In the genomic region with DNA sequence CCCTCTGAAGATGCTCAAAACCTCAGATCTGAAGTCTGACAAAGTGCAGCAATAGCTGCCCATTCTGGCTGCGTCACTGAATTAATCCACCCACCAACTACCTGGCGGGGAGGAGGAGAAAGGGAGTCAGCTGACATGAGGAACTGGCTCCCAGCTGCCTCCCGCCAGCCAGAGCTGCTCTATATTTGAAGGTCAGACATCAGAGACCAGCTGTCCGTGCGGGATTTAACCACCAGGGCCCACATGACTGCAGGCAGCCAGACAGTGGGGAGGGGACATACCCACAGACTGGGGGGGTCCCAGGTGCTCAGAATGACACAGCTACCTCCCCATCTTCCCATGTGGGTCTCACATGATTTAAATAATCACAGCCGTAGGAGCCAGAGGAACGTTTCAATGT, we compare ENCODE assay signal across 20 mouse cellular contexts.
DNase-seq lines count a peak whose midpoint lies in the region; ATAC-seq and TF ChIP-seq lines count a peak whose summit lies in the region.
"Had no signal": no experiment of that assay in that cellular context is flagged by ENCODE, and none has a peak within 500 bp of the region (broad histone marks: within the 10 kb centered on the region; RNA-seq: fewer than 3 reads in every experiment).

No protein-coding gene starts in this region.

- H3K4me1 ChIP-seq in hindbrain, postnatal 0 days (ENCODE audit: insufficient read depth, low read length) = no peaks in the 10 kb centered on the region
- H3K4me1 ChIP-seq in hindbrain, embryonic 12.5 days = peaks cover 5% of the 10 kb centered on the region; the same call in 1 of the 2 replicates
- no peaks in the 10 kb centered on the region for H3K4me1 ChIP-seq in midbrain, embryonic 16.5 days (ENCODE audit: control insufficient read depth, insufficient read depth, low read length)
- peaks cover 8% of the 10 kb centered on the region for H3K4me1 ChIP-seq in midbrain, embryonic 15.5 days
- H3K4me1 ChIP-seq in forebrain, postnatal 0 days (ENCODE audit: insufficient read depth) = no peaks in the 10 kb centered on the region
- H3K4me1 ChIP-seq: embryonic facial prominence, embryonic 12.5 days; forebrain, embryonic 12.5 days; hindbrain, embryonic 15.5 days; intestine, embryonic 15.5 days; stomach, embryonic 15.5 days had no signal

- H3K36me3 ChIP-seq in hindbrain, postnatal 0 days (ENCODE audit: insufficient read depth, low read length) = no peaks in the 10 kb centered on the region
- H3K36me3 ChIP-seq in hindbrain, embryonic 12.5 days = no peaks in the 10 kb centered on the region
- H3K36me3 ChIP-seq in midbrain, embryonic 16.5 days (ENCODE audit: control insufficient read depth, insufficient read depth, low read length) = no peaks in the 10 kb centered on the region
- H3K36me3 ChIP-seq in midbrain, embryonic 15.5 days (replicated peaks) = no peaks in the 10 kb centered on the region
- H3K36me3 ChIP-seq in forebrain, postnatal 0 days (ENCODE audit: insufficient read depth) = no peaks in the 10 kb centered on the region
- H3K36me3 ChIP-seq: embryonic facial prominence, embryonic 12.5 days; forebrain, embryonic 12.5 days; heart, embryonic 10.5 days; hindbrain, embryonic 15.5 days; intestine, embryonic 15.5 days; stomach, embryonic 15.5 days had no signal

- no peak overlapping the region for H3K9ac ChIP-seq in hindbrain, postnatal 0 days (replicated peaks; ENCODE audit: low read length)
- no peak overlapping the region for H3K9ac ChIP-seq in hindbrain, embryonic 12.5 days
- no peak overlapping the region for H3K9ac ChIP-seq in midbrain, embryonic 16.5 days (ENCODE audit: low read depth, low read length)
- H3K9ac ChIP-seq in midbrain, embryonic 15.5 days = no peak overlapping the region
- no peak overlapping the region for H3K9ac ChIP-seq in forebrain, postnatal 0 days
- H3K9ac ChIP-seq: embryonic facial prominence, embryonic 12.5 days; forebrain, embryonic 12.5 days; hindbrain, embryonic 15.5 days; intestine, embryonic 15.5 days; stomach, embryonic 15.5 days had no signal

- no peak overlapping the region for H3K4me3 ChIP-seq in hindbrain, postnatal 0 days (ENCODE audit: low read length)
- H3K4me3 ChIP-seq in hindbrain, embryonic 12.5 days = no peak overlapping the region
- H3K4me3 ChIP-seq in midbrain, embryonic 16.5 days (ENCODE audit: low read depth, low read length) = no peak overlapping the region
- H3K4me3 ChIP-seq in midbrain, embryonic 15.5 days = no peak overlapping the region
- H3K4me3 ChIP-seq in forebrain, postnatal 0 days (ENCODE audit: low read depth, low read length) = no peak overlapping the region
- H3K4me3 ChIP-seq: embryonic facial prominence, embryonic 12.5 days; forebrain, embryonic 12.5 days; heart, embryonic 10.5 days; hindbrain, embryonic 15.5 days; intestine, embryonic 15.5 days; stomach, embryonic 15.5 days had no signal

- ATAC-seq in hindbrain, postnatal 0 days = no peak
- no peak for ATAC-seq in hindbrain, embryonic 12.5 days (ENCODE audit: low FRiP score)
- 0 out of 2 replicates have a peak, but pooled peaks have one; percentile 28 for ATAC-seq in midbrain, embryonic 16.5 days
- no peak for ATAC-seq in midbrain, embryonic 15.5 days (replicated peaks)
- no peak for ATAC-seq in forebrain, postnatal 0 days
- ATAC-seq: intestine, embryonic 15.5 days had no signal

- H3K27ac ChIP-seq in hindbrain, postnatal 0 days = no peak overlapping the region
- no peak overlapping the region for H3K27ac ChIP-seq in hindbrain, embryonic 12.5 days
- H3K27ac ChIP-seq in midbrain, embryonic 16.5 days (ENCODE audit: low read length) = no peak overlapping the region
- H3K27ac ChIP-seq in midbrain, embryonic 15.5 days = no peak overlapping the region
- no peak overlapping the region for H3K27ac ChIP-seq in forebrain, postnatal 0 days (ENCODE audit: low read depth, low read length)
- H3K27ac ChIP-seq: embryonic facial prominence, embryonic 12.5 days; forebrain, embryonic 12.5 days; heart, embryonic 10.5 days; hindbrain, embryonic 15.5 days; intestine, embryonic 15.5 days; stomach, embryonic 15.5 days had no signal

- H3K4me2 ChIP-seq in hindbrain, postnatal 0 days (ENCODE audit: low read depth, low read length) = no peak overlapping the region
- H3K4me2 ChIP-seq in hindbrain, embryonic 12.5 days (replicated peaks) = no peak overlapping the region
- H3K4me2 ChIP-seq in midbrain, embryonic 16.5 days (ENCODE audit: low read length) = no peak overlapping the region
- no peak overlapping the region for H3K4me2 ChIP-seq in midbrain, embryonic 15.5 days
- H3K4me2 ChIP-seq in forebrain, postnatal 0 days (ENCODE audit: low read depth) = no peak overlapping the region
- H3K4me2 ChIP-seq: embryonic facial prominence, embryonic 12.5 days; forebrain, embryonic 12.5 days; hindbrain, embryonic 15.5 days; intestine, embryonic 15.5 days; stomach, embryonic 15.5 days had no signal

- peak; percentile 13 for DNase-seq in hindbrain, postnatal 0 days (ENCODE audit: low spot score)
- peak; percentile 25 for DNase-seq in brain, embryonic 14.5 days (ENCODE audit: low read depth)
- DNase-seq in forebrain, postnatal 0 days = no peak
- no peak for DNase-seq in liver
- DNase-seq: adrenal gland, postnatal 36 days; cerebellum, adult 11-12 months; heart, postnatal 4 days; layer of hippocampus, adult 9-11 months; lung, postnatal 4 days; midbrain, embryonic 14.5 days; thymus, postnatal 25 days had no signal

- WGBS in hindbrain, postnatal 0 days = 49% methylated on average over 7 of the region's 7 CpGs
- WGBS in hindbrain, embryonic 12.5 days = 59% methylated on average over 7 of the region's 7 CpGs
- WGBS in midbrain, embryonic 16.5 days = 45% methylated on average over 7 of the region's 7 CpGs
- WGBS in midbrain, embryonic 15.5 days = 59% methylated on average over 7 of the region's 7 CpGs
- WGBS in forebrain, postnatal 0 days = 61% methylated on average over 7 of the region's 7 CpGs

- TF ChIP-seq POLR2A in brain, embryonic 14.5 days (IDR thresholded peaks at IDR 0.05; ENCODE audit: borderline replicate concordance, extremely low read depth, insufficient read depth, insufficient read length, poor library complexity, severe bottlenecking) = no peak

- H3K9me3 ChIP-seq in hindbrain, postnatal 0 days (ENCODE audit: low read length) = no peaks in the 10 kb centered on the region
- no peaks in the 10 kb centered on the region; the same call in 1 of the 2 replicates for H3K9me3 ChIP-seq in hindbrain, embryonic 12.5 days (replicated peaks)
- no peaks in the 10 kb centered on the region for H3K9me3 ChIP-seq in midbrain, embryonic 16.5 days (replicated peaks; ENCODE audit: control insufficient read depth, low read length, poor library complexity, severe bottlenecking)
- no peaks in the 10 kb centered on the region for H3K9me3 ChIP-seq in midbrain, embryonic 15.5 days
- H3K9me3 ChIP-seq in forebrain, postnatal 0 days (ENCODE audit: low read length) = no peaks in the 10 kb centered on the region
- H3K9me3 ChIP-seq: embryonic facial prominence, embryonic 12.5 days; forebrain, embryonic 12.5 days; heart, embryonic 10.5 days; hindbrain, embryonic 15.5 days; intestine, embryonic 15.5 days; stomach, embryonic 15.5 days had no signal

- H3K27me3 ChIP-seq in hindbrain, postnatal 0 days (ENCODE audit: insufficient read depth, low read length) = no peaks in the 10 kb centered on the region
- H3K27me3 ChIP-seq in hindbrain, embryonic 12.5 days = peaks cover 3% of the 10 kb centered on the region; the same call in 1 of the 2 replicates
- no peaks in the 10 kb centered on the region for H3K27me3 ChIP-seq in midbrain, embryonic 16.5 days (ENCODE audit: control insufficient read depth, insufficient read depth, low read depth, low read length)
- H3K27me3 ChIP-seq in midbrain, embryonic 15.5 days (replicated peaks) = no peaks in the 10 kb centered on the region
- no peaks in the 10 kb centered on the region for H3K27me3 ChIP-seq in forebrain, postnatal 0 days (ENCODE audit: insufficient read depth, low read length)
- H3K27me3 ChIP-seq: embryonic facial prominence, embryonic 12.5 days; hindbrain, embryonic 15.5 days; intestine, embryonic 15.5 days; stomach, embryonic 15.5 days had no signal

- no peak for TF ChIP-seq CTCF in hindbrain, postnatal 0 days (IDR thresholded peaks at IDR 0.05; ENCODE audit: low read depth)
- TF ChIP-seq CTCF in brain, embryonic 14.5 days (IDR thresholded peaks at IDR 0.05; ENCODE audit: borderline replicate concordance, extremely low read depth, insufficient read depth, insufficient read length) = no peak
- TF ChIP-seq CTCF in forebrain, postnatal 0 days (IDR thresholded peaks at IDR 0.05; ENCODE audit: low read depth) = no peak

Comparison
In these comparisons a context has a peak if more than half of its experiments do, and no peak if none do; other contexts are left out.
1. DNase-seq: peak in hindbrain, postnatal 0 days (single experiment) and brain, embryonic 14.5 days (single experiment); none in forebrain, postnatal 0 days (single experiment) and liver (single experiment).